Mouse (Mus musculus) bone marrow macrophage, adult 2 months (primary cell): ENCODE results near the gene Tmem50b. TPM values are rescaled to one million over a fixed set of nuclear protein-coding genes. Genes with fewer than 3 reads are reported as not detected.
A peak's percentile ranks its signal among the peaks of the same experiment; 100 is the strongest.

ENCODE experiments used
- H3K27ac ChIP-seq: 2 replicates; pipeline ENCODE4 v1.5.1; 2012; ENCODE audit warnings: low read depth, low read length; ENCODE audit not compliant: insufficient read depth
- H3K4me1 ChIP-seq: 2 replicates; pipeline ENCODE4 v1.6.1; 2012; ENCODE audit warnings: low read length; ENCODE audit not compliant: control insufficient read depth, insufficient read depth
- H3K4me3 ChIP-seq: 2 replicates; pipeline ENCODE4 v1.5.1; 2012; ENCODE audit warnings: mild to moderate bottlenecking, low read length, moderate library complexity; ENCODE audit not compliant: insufficient read depth
- CTCF ChIP-seq: IDR thresholded peaks from 2 replicates; pipeline ENCODE4 v1.5.1; 2012; ENCODE audit warnings: low read depth, mild to moderate bottlenecking, low read length, moderate library complexity
- POLR2A ChIP-seq: IDR thresholded peaks from 2 replicates; pipeline ENCODE4 v1.6.1; 2012; ENCODE audit warnings: mild to moderate bottlenecking, low read depth, low read length, borderline replicate concordance
- polyA plus RNA-seq: library from polyadenylated mRNA; stranded (reverse); fragments of >200 nt; gene quantifications from 2 replicates; pipeline ENCODE4 v1.2.4, GENCODE M21; 2012; ENCODE audit not compliant: missing spikeins, insufficient read depth, insufficient read length

Gene Tmem50b
- polyA plus RNA-seq, 1 experiment: 80.3 TPM

DNA sequence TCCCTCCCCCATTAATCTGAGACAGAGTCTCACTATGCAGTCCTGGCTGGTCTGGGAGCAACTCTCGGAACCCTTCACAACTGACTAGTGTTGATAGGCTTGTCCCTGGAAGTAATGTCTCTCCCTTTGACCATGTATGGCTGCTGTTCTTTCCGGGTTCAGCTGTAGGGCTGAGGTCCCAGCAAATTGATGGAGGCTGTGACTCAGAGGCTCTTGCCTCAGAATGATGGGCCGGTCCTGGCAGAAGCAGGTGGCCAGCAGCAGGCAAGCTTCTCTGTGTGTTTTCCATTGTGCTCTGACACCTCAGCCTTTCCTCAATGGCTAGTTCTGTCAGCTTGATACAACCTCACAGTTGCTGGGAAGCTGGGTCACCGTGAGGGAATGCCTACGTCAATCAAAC lies 14.9 kb upstream of the Tmem50b start:
- TF ChIP-seq CTCF (no peak), POLR2A (no peak)
- Histone ChIP-seq H3K27ac (no peak overlapping the region), H3K4me3 (no peak overlapping the region), H3K4me1 (peaks cover 25% of the 10 kb centered on the region)

DNA sequence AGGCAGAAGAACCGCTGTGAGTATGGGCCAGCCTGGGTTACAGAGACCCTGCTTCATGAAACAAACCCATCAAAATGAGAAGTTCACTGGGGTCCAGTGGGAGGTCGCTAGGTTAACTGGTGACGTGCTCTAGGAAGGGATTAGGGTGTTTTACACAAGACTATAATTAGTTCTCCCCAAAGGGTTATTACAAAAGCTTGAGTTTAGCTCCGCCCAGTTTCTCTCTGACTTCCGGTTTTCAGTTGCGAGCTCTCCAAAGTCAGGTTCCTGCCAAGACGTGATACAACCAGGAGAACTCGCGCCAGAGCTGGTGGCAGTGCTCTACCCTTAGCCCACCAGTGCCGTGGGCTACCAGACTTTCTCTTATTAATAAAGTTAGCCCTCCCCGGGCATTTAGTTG lies 13.6 kb upstream of the Tmem50b start:
- peak overlapping the region; percentile 48; the same call in 1 of the 2 replicates for H3K27ac ChIP-seq
- peaks cover 35% of the 10 kb centered on the region for H3K4me1 ChIP-seq
- no peak for TF ChIP-seq POLR2A
- no peak for TF ChIP-seq CTCF
- H3K4me3 ChIP-seq: peak overlapping the region; percentile 12; the same call in 1 of the 2 replicates

GRCm38 (mm10) chr16:91609501-91610245 lies 12.1 kb upstream of the Tmem50b start:
- Histone ChIP-seq H3K4me1 (peaks cover 37% of the 10 kb centered on the region), H3K27ac (no peak overlapping the region), H3K4me3 (no peak overlapping the region)
- no peak for TF ChIP-seq POLR2A
- TF ChIP-seq CTCF: no peak

DNA sequence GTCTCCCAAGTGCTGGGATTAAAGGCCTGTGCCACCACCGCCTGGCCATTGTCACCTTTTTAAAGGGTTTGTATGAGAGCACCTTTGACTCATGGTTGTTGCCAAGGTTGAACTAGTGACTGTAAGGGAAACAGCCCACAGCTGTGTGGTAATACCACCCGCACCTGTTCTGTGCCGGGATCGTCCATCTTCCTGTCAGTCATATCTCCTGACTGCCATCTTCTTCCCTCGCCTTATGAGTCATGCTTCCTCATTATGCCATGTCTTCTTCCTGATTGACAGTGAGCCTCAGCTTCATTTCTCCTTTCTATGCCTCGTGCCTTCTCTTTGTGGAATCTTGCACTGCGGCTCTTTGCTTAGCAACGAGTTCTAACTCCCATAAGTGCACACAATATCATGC lies 9.4 kb upstream of the Tmem50b start:
- Histone ChIP-seq H3K4me1 (peaks cover 30% of the 10 kb centered on the region), H3K27ac (peak overlapping the region; percentile 73), H3K4me3 (no peak overlapping the region)
- TF ChIP-seq CTCF (no peak), POLR2A (no peak)

- no peak overlapping the region for H3K4me3 ChIP-seq
- no peak for TF ChIP-seq POLR2A
- no peak for TF ChIP-seq CTCF
- peaks cover 27% of the 10 kb centered on the region for H3K4me1 ChIP-seq
- H3K27ac ChIP-seq: no peak overlapping the region
Observed at GRCm38 (mm10) chr16:91605156-91605555, 7.6 kb upstream of the Tmem50b start.

DNA sequence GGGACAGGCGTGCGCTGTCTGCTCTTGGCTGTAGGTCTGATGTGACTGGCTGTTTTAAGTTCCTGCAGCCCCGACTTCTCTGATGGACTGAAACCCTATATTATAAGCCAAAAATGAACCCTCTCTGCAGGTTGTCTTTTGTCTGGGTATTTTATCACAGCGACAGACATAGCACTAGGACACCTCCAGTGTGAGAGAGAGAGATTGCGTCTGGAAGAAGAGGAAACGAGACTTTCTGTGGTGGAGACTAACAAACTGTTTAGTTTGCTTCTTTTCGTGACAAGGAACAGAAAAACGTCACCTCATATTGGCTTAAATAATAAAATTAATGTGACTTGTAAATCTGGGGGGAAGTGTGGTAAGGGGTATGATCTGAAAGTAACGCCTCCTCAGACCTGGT lies 4.1 kb upstream of the Tmem50b start:
- Histone ChIP-seq H3K4me3 (no peak overlapping the region), H3K4me1 (peaks cover 17% of the 10 kb centered on the region), H3K27ac (peak overlapping the region; percentile 1; the same call in 1 of the 2 replicates)
- TF ChIP-seq POLR2A: no peak
- TF ChIP-seq CTCF: no peak

DNA sequence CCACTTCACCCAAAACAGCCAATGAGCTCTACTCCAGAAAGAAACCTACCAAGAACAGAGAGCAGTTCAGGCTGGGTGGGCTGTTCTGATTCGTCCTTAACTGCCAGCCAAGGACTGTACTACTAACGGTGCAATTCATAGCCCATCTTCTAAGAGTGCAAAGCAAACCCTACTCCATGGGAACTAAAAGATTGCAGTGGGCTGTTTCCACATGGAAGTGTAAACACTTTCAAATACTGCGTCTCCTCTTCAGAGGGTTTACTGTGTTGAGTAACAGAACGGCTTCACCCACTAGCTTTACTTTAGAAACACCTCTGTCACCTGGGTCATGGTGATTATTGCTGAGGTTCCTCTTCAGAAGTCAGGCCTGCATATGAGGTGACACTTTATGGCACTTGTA lies 3.5 kb upstream of the Tmem50b start:
- Histone ChIP-seq H3K27ac (no peak overlapping the region), H3K4me1 (peaks cover 11% of the 10 kb centered on the region), H3K4me3 (no peak overlapping the region)
- TF ChIP-seq CTCF (no peak), POLR2A (no peak)

GRCm38 (mm10) chr16:91599242-91599641 lies 1.6 kb upstream of the Tmem50b start:
- Histone ChIP-seq H3K27ac (no peak overlapping the region), H3K4me3 (no peak overlapping the region), H3K4me1 (peaks cover 10% of the 10 kb centered on the region)
- no peak for TF ChIP-seq CTCF
- TF ChIP-seq POLR2A: no peak

GRCm38 (mm10) chr16:91596779-91597671 lies 575 bp downstream of the Tmem50b start:
- Histone ChIP-seq H3K4me3 (peak overlapping the region; percentile 93), H3K4me1 (peaks cover 13% of the 10 kb centered on the region), H3K27ac (no peak overlapping the region)
- TF ChIP-seq CTCF (no peak), POLR2A (no peak)

GRCm38 (mm10) chr16:91596397-91596778 lies 1.2 kb downstream of the Tmem50b start:
- peaks cover 9% of the 10 kb centered on the region for H3K4me1 ChIP-seq
- no peak overlapping the region for H3K27ac ChIP-seq
- peak overlapping the region; percentile 93 for H3K4me3 ChIP-seq
- TF ChIP-seq POLR2A (no peak), CTCF (no peak)
